Mouse (Mus musculus): ENCODE results near the gene Sorl1. TPM values are rescaled to one million over a fixed set of nuclear protein-coding genes. Genes with fewer than 3 reads are reported as not detected.

Sorl1 gene
- polyA plus RNA-seq, 1 experiment from 2014 or later, result 2.8 TPM

GRCm38 (mm10) chr9:42080671-42081070 lies 43.4 kb downstream of the Sorl1 start:
- H3K9ac ChIP-seq (ENCODE audit: low read depth, low read length), result no peak overlapping the region
- no peaks in the 10 kb centered on the region for H3K9me3 ChIP-seq (ENCODE audit: control insufficient read depth)
- H3K27me3 ChIP-seq (replicated peaks; ENCODE audit: control insufficient read depth, insufficient read depth, low read length), result no peaks in the 10 kb centered on the region
- no peak for TF ChIP-seq CTCF (IDR thresholded peaks at IDR 0.05; ENCODE audit: low read depth)
- no peak overlapping the region for H3K27ac ChIP-seq (ENCODE audit: low read depth, low read length)
- no peaks in the 10 kb centered on the region for H3K36me3 ChIP-seq (ENCODE audit: control insufficient read depth, insufficient read depth)
- 89% methylated on average over 9 of the region's 9 CpGs for WGBS
- no peak overlapping the region for H3K4me3 ChIP-seq (ENCODE audit: low read depth, low read length)
- H3K4me1 ChIP-seq (replicated peaks; ENCODE audit: control insufficient read depth, insufficient read depth, low read length), result no peaks in the 10 kb centered on the region
- no peak for ATAC-seq
- no peak overlapping the region for H3K4me2 ChIP-seq (replicated peaks; ENCODE audit: low read depth)

DNA sequence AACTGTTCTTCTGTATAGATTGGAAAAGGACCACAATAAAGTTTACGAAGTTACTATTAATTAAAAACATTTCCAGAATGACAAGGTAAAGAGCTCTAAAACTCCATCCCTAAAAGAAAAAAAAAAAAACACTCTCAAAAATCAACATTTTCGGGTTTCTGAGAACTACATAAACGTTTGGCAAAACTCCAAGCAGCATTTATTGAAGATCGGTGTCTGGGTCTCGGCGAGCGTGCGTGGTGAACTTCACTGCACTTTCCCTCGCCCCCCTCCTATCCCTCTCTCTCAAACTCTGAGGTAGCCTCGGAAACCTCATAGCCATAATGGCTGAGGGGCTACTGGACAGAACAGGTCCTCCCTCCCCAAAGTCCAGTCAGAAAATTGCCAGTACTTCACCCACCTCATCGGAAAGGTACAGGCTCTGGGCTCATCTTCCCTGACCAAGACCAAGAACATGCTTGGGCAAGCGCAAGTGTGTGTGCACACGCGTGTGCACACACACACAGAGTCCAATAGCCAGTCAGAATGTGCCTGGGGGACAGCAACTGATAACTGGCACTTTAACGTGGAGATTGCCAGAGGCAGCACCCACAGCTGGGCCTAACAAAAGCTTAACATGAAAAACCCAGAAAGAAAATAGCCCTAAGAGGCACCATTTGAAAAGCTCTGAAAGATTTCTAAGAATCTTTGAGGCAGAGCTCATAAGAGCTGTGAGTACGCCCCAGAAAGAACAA lies 46.8 kb downstream of the Sorl1 start:
- Histone ChIP-seq H3K27ac (ENCODE audit: low read depth, low read length) (no peak overlapping the region), H3K4me2 (replicated peaks; ENCODE audit: low read depth) (no peak overlapping the region), H3K27me3 (replicated peaks; ENCODE audit: control insufficient read depth, insufficient read depth, low read length) (no peaks in the 10 kb centered on the region), H3K4me1 (replicated peaks; ENCODE audit: control insufficient read depth, insufficient read depth, low read length) (no peaks in the 10 kb centered on the region), H3K9ac (ENCODE audit: low read depth, low read length) (no peak overlapping the region), H3K9me3 (ENCODE audit: control insufficient read depth) (no peaks in the 10 kb centered on the region), H3K4me3 (ENCODE audit: low read depth, low read length) (no peak overlapping the region), H3K36me3 (ENCODE audit: control insufficient read depth, insufficient read depth) (no peaks in the 10 kb centered on the region)
- no peak for TF ChIP-seq CTCF (IDR thresholded peaks at IDR 0.05; ENCODE audit: low read depth)
- no peak for ATAC-seq
- WGBS, result 80% methylated on average over 16 of the region's 16 CpGs

DNA sequence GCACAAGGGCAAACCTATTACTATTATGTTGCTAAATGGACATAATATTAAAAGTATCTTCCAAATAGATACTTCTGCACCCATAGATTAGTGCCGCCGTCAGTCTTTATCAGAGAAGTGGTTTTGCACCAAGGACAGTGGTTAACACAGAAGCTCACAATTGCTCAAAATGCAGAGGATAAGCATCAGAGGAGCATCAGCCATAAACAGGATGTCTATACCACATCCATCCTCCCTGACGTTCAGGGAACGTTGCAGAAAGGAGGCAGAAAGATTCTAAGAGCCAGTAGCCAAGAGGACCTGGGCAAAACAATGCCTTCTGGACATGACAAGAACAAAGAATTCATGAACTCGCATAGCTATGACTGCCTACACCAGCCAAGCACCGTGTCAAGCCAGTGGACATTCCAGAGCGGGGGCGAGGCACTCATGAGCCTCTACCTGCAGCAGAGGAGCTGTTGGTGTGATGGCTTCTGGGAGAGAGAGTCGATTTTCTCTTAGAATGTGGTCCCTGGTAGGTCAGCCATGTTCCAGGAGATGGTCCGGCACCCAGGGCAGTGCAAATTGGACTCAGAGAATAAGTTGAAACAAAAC lies 47.7 kb downstream of the Sorl1 start:
- Histone ChIP-seq H3K4me2 (replicated peaks; ENCODE audit: low read depth) (no peak overlapping the region), H3K27me3 (replicated peaks; ENCODE audit: control insufficient read depth, insufficient read depth, low read length) (no peaks in the 10 kb centered on the region), H3K9ac (ENCODE audit: low read depth, low read length) (no peak overlapping the region), H3K4me3 (ENCODE audit: low read depth, low read length) (no peak overlapping the region), H3K36me3 (ENCODE audit: control insufficient read depth, insufficient read depth) (no peaks in the 10 kb centered on the region), H3K9me3 (ENCODE audit: control insufficient read depth) (no peaks in the 10 kb centered on the region), H3K27ac (ENCODE audit: low read depth, low read length) (no peak overlapping the region), H3K4me1 (replicated peaks; ENCODE audit: control insufficient read depth, insufficient read depth, low read length) (no peaks in the 10 kb centered on the region)
- no peak for TF ChIP-seq CTCF (IDR thresholded peaks at IDR 0.05; ENCODE audit: low read depth)
- ATAC-seq, result no peak
- 88% methylated on average over 10 of the region's 10 CpGs for WGBS

DNA sequence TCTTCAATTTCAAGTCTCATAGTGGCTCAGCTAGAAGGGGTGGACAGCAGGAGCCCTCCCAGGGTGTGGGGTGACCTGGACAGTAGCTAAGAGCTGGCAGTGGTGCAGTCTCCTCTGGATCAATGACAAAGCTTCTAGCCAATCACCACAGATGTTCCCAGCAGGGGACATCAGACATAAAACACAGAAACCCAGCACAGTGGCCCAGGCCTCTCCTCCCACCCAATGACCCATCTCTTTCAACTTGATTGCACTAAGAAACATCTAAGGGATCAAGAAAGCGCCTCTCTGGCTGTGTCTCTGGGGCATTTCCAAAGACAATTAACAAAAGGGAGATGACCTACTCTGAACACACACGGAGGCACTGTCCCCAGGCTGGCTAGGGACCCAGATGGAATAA lies 48.9 kb downstream of the Sorl1 start:
- no peak overlapping the region for H3K4me2 ChIP-seq (replicated peaks; ENCODE audit: low read depth)
- no peaks in the 10 kb centered on the region for H3K4me1 ChIP-seq (replicated peaks; ENCODE audit: control insufficient read depth, insufficient read depth, low read length)
- no peak overlapping the region for H3K4me3 ChIP-seq (ENCODE audit: low read depth, low read length)
- H3K9ac ChIP-seq (ENCODE audit: low read depth, low read length), result no peak overlapping the region
- no peak overlapping the region for H3K27ac ChIP-seq (ENCODE audit: low read depth, low read length)
- no peak for ATAC-seq
- no peaks in the 10 kb centered on the region for H3K9me3 ChIP-seq (ENCODE audit: control insufficient read depth)
- no peak for TF ChIP-seq CTCF (IDR thresholded peaks at IDR 0.05; ENCODE audit: low read depth)
- 59% methylated on average over 2 of the region's 2 CpGs for WGBS
- H3K27me3 ChIP-seq (replicated peaks; ENCODE audit: control insufficient read depth, insufficient read depth, low read length), result no peaks in the 10 kb centered on the region
- no peaks in the 10 kb centered on the region for H3K36me3 ChIP-seq (ENCODE audit: control insufficient read depth, insufficient read depth)

- Histone ChIP-seq H3K36me3 (ENCODE audit: control insufficient read depth, insufficient read depth) (no peaks in the 10 kb centered on the region; the same call in 1 of the 2 replicates), H3K9me3 (ENCODE audit: control insufficient read depth) (no peaks in the 10 kb centered on the region), H3K4me3 (ENCODE audit: low read depth, low read length) (no peak overlapping the region), H3K27ac (ENCODE audit: low read depth, low read length) (no peak overlapping the region), H3K4me2 (replicated peaks; ENCODE audit: low read depth) (no peak overlapping the region), H3K4me1 (replicated peaks; ENCODE audit: control insufficient read depth, insufficient read depth, low read length) (no peaks in the 10 kb centered on the region), H3K27me3 (replicated peaks; ENCODE audit: control insufficient read depth, insufficient read depth, low read length) (no peaks in the 10 kb centered on the region), H3K9ac (ENCODE audit: low read depth, low read length) (no peak overlapping the region)
- TF ChIP-seq CTCF (IDR thresholded peaks at IDR 0.05; ENCODE audit: low read depth), result no peak
- no peak for ATAC-seq
- WGBS, result 73% methylated on average over 4 of the region's 4 CpGs
Measured at GRCm38 (mm10) chr9:42072010-42072409, 52.1 kb downstream of the Sorl1 start.

GRCm38 (mm10) chr9:42070856-42071255 lies 53.2 kb downstream of the Sorl1 start:
- Histone ChIP-seq H3K9me3 (ENCODE audit: control insufficient read depth) (no peaks in the 10 kb centered on the region), H3K4me1 (replicated peaks; ENCODE audit: control insufficient read depth, insufficient read depth, low read length) (no peaks in the 10 kb centered on the region), H3K4me3 (ENCODE audit: low read depth, low read length) (no peak overlapping the region), H3K27me3 (replicated peaks; ENCODE audit: control insufficient read depth, insufficient read depth, low read length) (no peaks in the 10 kb centered on the region), H3K4me2 (replicated peaks; ENCODE audit: low read depth) (no peak overlapping the region), H3K9ac (ENCODE audit: low read depth, low read length) (no peak overlapping the region), H3K27ac (ENCODE audit: low read depth, low read length) (no peak overlapping the region), H3K36me3 (ENCODE audit: control insufficient read depth, insufficient read depth) (no peaks in the 10 kb centered on the region; the same call in 1 of the 2 replicates)
- 89% methylated on average over 6 of the region's 6 CpGs for WGBS
- TF ChIP-seq CTCF (IDR thresholded peaks at IDR 0.05; ENCODE audit: low read depth), result no peak
- no peak for ATAC-seq

Data from intestine, postnatal 0 days (tissue).